Mouse (Mus musculus) subcutaneous adipose tissue, adult 2 months (tissue): Measurements from ENCODE around the gene Rrnad1. TPM values are rescaled to one million over a fixed set of nuclear protein-coding genes. Genes with fewer than 3 reads are reported as not detected.

Experiments used
- polyA plus RNA-seq: library from polyadenylated mRNA; depleted of rRNA; stranded (reverse); fragments of >200 nt; gene quantifications from 2 replicates; pipeline ENCODE4 v1.2.3, GENCODE M21; 2012; ENCODE audit warnings: low replicate concordance; rRNA removed

The Rrnad1 gene
- 25.5 and 39.3 TPM in 2 replicates for polyA plus RNA-seq

DNA sequence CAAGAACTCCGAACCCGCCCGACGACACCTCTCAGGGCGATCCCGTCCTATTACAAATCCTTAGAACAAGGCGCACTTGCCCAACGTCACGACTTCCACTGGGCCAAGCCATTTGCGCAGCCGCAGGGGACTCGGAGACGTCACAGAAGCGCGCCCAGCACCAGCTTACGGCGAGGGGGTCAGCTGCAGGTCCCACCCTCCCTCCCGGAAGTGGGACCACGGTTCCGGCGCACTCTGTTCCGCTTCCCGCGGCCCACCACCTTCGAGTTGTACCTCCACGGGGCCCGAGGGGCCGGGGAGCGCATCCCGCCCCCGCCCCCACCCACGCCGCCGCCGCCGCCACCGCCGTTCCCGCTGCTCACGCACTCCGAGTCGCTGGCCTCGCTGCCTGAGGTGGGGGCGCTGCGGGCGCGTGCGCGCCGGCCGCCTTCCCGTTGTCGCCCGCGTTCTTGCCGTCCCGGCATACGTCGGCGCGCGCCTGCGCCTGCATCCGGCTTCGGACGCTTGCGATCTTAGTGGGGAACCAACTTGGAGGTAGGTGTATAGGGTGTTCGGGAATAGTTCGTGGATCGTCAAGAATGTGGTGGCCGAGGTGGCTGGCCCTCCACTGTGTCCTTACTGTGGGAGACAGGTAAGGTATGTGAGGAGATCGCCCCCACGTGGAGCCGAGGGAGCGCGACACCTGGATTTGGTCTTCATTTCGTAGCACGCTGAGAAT, at the start of gene Rrnad1, which contains the start of gene Isg20l2:
Gene Rrnad1, minus strand, starts transcription at position 640 of the 718 bp plus-strand sequence.
Gene Isg20l2, plus strand, starts transcription at position 237 of the 718 bp plus-strand sequence.

DNA sequence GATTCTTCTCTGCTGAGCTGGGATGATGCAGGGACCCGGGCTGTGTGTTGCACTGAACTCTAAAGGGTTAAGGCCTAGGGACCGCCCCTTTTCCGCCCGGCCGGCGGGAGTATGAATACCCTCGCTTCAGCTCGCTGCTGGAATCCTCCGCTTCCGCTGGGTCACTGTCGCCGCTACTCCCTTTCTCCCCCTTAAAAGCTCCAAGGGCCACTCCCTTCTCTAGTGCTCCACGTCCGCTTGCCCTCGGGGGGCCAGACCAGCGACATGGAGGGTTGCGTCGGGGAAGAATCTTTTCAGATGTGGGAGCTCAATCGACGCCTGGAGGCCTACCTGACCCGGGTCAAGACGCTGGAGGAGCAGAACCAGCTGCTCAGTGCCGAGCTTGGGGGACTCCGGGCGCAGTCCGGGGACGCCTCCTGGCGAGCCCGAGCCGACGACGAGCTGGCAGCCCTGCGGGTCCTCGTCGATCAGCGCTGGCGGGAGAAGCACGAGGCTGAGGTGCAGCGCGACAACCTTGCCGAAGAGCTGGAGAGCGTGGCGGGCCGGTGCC, 40.5 kb upstream of the Rrnad1 start, which contains the start of gene Nes:
Gene Nes, plus strand, starts transcription at position 140 of the 550 bp plus-strand sequence.

GRCm38 (mm10) chr3:87948378-87949265, 18.1 kb upstream of the Rrnad1 start, which contains the start of gene Crabp2:
Gene Crabp2 (plus strand): TSS chr3:87948666.

DNA sequence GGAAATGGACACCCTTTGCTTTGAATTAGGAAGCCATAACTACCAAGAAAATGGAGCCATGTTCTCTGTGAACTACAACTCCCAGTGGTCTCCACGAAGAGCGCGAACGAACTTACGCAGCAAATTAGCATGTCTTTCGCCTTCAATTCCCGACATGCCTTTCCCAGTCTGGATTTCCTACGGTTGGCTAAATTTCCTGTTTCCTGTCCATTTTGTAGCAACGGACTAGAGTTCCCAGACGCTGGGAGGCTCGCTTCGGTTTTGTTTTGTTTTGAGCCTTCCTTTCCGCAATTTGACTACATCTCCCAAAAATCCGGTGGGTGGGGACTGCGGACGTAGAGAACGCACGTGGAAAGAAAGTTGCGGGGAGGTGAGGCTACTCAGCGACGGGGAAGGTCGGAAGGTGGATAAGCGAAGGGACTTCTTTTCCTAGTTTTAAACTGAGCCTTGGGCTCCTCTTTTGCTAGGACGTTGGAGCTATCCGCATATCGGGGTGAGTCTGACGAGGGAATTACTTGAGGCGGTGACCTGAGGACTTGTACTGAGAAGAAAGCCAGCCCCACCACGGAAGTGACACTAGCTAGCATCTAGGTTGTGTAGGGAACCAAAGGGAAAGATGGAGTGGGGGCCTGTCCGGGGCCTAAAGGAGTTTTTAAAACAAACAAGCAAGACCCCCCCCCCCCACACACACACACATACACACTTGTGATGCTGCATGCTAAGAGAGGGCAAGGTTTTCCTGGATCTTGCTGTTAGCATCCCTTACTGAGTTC, 11.0 kb downstream of the Rrnad1 start, which contains the start of gene Mrpl24:
Gene Mrpl24, plus strand, starts transcription at position 171 of the 773 bp plus-strand sequence.

DNA sequence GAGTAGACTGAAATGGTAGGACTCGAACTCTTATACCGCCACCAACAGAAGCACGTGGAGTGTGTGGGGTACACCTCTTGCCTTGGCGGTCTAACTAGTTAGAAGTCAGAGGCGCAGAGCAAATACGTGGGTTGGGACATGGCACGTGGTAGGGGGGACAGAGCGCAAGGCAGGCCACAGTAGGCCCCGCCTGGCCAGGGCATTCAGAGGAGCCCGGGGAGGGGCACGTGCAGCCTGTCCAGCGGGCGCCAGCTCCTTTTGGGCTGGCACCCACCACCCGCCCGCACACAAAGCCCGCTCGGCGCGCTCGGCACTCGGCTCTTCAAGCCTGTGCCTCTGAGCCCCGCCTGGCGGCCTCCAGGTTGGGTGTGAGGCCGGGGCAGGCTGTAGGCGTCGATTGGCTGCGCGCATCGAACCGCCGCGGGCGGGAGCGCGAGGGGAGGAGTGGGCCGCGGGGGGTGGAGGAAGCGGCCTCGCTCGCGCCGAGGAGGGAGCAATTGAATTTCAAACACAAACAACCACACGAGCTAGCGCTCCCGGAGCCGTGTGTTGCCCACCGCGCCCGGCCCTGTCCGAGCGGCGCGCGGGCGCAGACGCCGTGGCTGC, 24.5 kb downstream of the Rrnad1 start, which contains the start of gene Hdgf:
Gene Hdgf, plus strand, starts transcription at position 442 of the 606 bp plus-strand sequence.

DNA sequence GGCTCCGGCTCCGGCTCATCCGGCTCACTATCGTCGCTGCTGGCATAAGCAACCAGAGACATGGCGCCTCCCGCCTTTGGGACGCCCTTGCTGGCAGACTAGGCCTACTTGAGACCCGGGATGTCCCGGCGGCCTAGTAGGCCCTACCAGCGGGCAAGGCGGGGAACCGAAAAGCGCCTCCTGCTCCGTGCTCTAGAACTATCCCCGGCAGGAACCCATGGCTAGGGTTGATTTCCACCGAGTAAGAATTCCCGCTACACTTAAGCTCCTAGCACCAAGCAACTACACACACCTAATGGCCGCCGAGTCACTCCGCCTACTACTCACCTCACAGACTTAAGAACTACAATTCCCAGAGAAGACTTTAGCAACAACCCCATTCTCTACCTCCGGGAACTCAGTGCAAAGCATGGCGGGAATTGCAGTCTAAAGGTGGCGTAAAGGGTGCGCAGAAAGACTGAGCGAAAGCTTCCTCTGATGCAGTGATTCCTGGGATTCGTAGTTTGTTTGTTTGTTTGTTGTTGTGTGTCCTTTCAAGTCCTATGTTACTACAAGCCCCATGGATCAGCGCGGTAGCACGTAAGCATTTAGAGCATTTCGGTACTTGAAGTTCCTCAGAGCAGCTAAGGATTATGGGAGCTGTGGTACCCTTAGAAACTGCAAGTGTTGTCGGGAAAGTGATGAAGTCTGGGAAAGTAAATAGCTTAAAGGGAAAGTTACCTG, 45.1 kb downstream of the Rrnad1 start, which contains the start of gene Prcc:
Gene Prcc, minus strand, starts transcription at position 328 of the 723 bp plus-strand sequence.

Other genes starting within 250 kb of the Rrnad1 start
- gene Lrrc71, start 182.1 kb downstream of the Rrnad1 start, polyA plus RNA-seq: 0.59 and 0.69 TPM in 2 replicates
- 0.59 and 3.7 TPM in 2 replicates for gene Ntrk1, start 135.6 kb downstream of the Rrnad1 start, polyA plus RNA-seq
- gene Insrr, start 133.8 kb downstream of the Rrnad1 start, polyA plus RNA-seq: 0.06 and 0.39 TPM in 2 replicates
- gene Pear1, start 106.4 kb downstream of the Rrnad1 start, polyA plus RNA-seq: 102 and 106 TPM in 2 replicates
- 0.92 and 3.1 TPM in 2 replicates for gene Sh2d2a, start 84.0 kb downstream of the Rrnad1 start, polyA plus RNA-seq
- gene Prcc, start 45.1 kb downstream of the Rrnad1 start, polyA plus RNA-seq: 27.3 and 46.0 TPM in 2 replicates
- 95.2 and 115 TPM in 2 replicates for gene Hdgf, start 24.4 kb downstream of the Rrnad1 start, polyA plus RNA-seq
- 55.5 and 56.0 TPM in 2 replicates for gene Mrpl24, start 11.2 kb downstream of the Rrnad1 start, polyA plus RNA-seq
- 11.2 and 25.2 TPM in 2 replicates for gene Isg20l2, start 403 bp downstream of the Rrnad1 start, polyA plus RNA-seq
- 5.0 TPM in 1 of 2 replicates, not detected in the other for gene Crabp2, start 17.9 kb upstream of the Rrnad1 start, polyA plus RNA-seq
- 7.7 and 9.3 TPM in 2 replicates for gene Nes, start 40.4 kb upstream of the Rrnad1 start, polyA plus RNA-seq
- gene Bcan, start 69.5 kb upstream of the Rrnad1 start, polyA plus RNA-seq: not detected in 2 replicates
- 0.10 TPM in 1 of 2 replicates, not detected in the other for gene Hapln2, start 96.9 kb upstream of the Rrnad1 start, polyA plus RNA-seq
- 4.1 and 19.7 TPM in 2 replicates for gene Gpatch4, start 112.4 kb upstream of the Rrnad1 start, polyA plus RNA-seq
- 119 and 130 TPM in 2 replicates for gene Naxe, start 127.8 kb upstream of the Rrnad1 start, polyA plus RNA-seq
- gene Ttc24, start 147.6 kb upstream of the Rrnad1 start, polyA plus RNA-seq: not detected in 2 replicates
- 1.4 and 12.8 TPM in 2 replicates for gene Iqgap3, start 151.3 kb upstream of the Rrnad1 start, polyA plus RNA-seq
- 56.6 and 78.8 TPM in 2 replicates for gene Mef2d, start 211.7 kb upstream of the Rrnad1 start, polyA plus RNA-seq